Comparison of ENCODE assay signal across 8 mouse cellular contexts in genomic region chr16:18617370-18618065, GRCm38 (mm10). TPM values are rescaled to one million over a fixed set of nuclear protein-coding genes. Genes with fewer than 3 reads are reported as not detected.
DNase-seq lines count a peak whose midpoint lies in the region; ATAC-seq and TF ChIP-seq lines count a peak whose summit lies in the region.

No protein-coding gene starts in this region.

- no peaks in the 10 kb centered on the region for H3K9me3 ChIP-seq in heart, embryonic 12.5 days (replicated peaks)
- H3K9me3 ChIP-seq in kidney, embryonic 16.5 days (ENCODE audit: low read length): no peaks in the 10 kb centered on the region
- H3K9me3 ChIP-seq in liver, embryonic 11.5 days (ENCODE audit: control insufficient read depth, low read length): no peaks in the 10 kb centered on the region

- WGBS in heart, embryonic 12.5 days: 1% methylated on average over 27 of the region's 27 CpGs
- WGBS in kidney, embryonic 16.5 days: under 1% methylated on average over 27 of the region's 27 CpGs
- WGBS in liver, embryonic 11.5 days: 1% methylated on average over 27 of the region's 27 CpGs

- no peak overlapping the region for H3K4me3 ChIP-seq in C2C12 (ENCODE audit: insufficient read depth, poor library complexity, severe bottlenecking)
- H3K4me3 ChIP-seq in heart, embryonic 12.5 days: peak overlapping the region; percentile 23; the same call in 1 of the 2 replicates
- H3K4me3 ChIP-seq in kidney, embryonic 16.5 days (ENCODE audit: low read length): peak overlapping the region; percentile 16
- peak overlapping the region; percentile 32 for H3K4me3 ChIP-seq in liver, embryonic 11.5 days (ENCODE audit: low read depth, low read length)

- no peak overlapping the region for H3K9ac ChIP-seq in heart, embryonic 12.5 days
- no peak overlapping the region for H3K9ac ChIP-seq in kidney, embryonic 16.5 days (replicated peaks; ENCODE audit: low read length)
- no peak overlapping the region for H3K9ac ChIP-seq in liver, embryonic 11.5 days (ENCODE audit: low read depth, low read length)

- H3K79me3 ChIP-seq in C2C12 (ENCODE audit: low read depth): no peaks in the 10 kb centered on the region

- ATAC-seq in erythroblast, adult 5-6 weeks (replicated peaks; ENCODE audit: low FRiP score, poor library complexity, severe bottlenecking): peak; percentile 72
- ATAC-seq in heart, embryonic 12.5 days (ENCODE audit: insufficient number of reproducible peaks, low FRiP score): no peak
- ATAC-seq in kidney, embryonic 16.5 days (ENCODE audit: low FRiP score, low TSS enrichment): peak; percentile 61
- peak; percentile 59 for ATAC-seq in liver, embryonic 11.5 days (replicated peaks; ENCODE audit: low FRiP score)

- H3ac ChIP-seq in C2C12 (ENCODE audit: control insufficient read depth, insufficient read length, low read depth): no peak overlapping the region

- H3K4me1 ChIP-seq in heart, embryonic 12.5 days (replicated peaks): peaks cover 25% of the 10 kb centered on the region
- peaks cover 37% of the 10 kb centered on the region for H3K4me1 ChIP-seq in kidney, embryonic 16.5 days (ENCODE audit: insufficient read depth, low read length)
- H3K4me1 ChIP-seq in liver, embryonic 11.5 days (replicated peaks; ENCODE audit: control insufficient read depth, insufficient read depth, low read length): peaks cover 15% of the 10 kb centered on the region

- peaks cover 6% of the 10 kb centered on the region for H3K36me3 ChIP-seq in C2C12 (ENCODE audit: control insufficient read depth, insufficient read depth)
- no peaks in the 10 kb centered on the region for H3K36me3 ChIP-seq in heart, embryonic 12.5 days
- H3K36me3 ChIP-seq in kidney, embryonic 16.5 days (ENCODE audit: insufficient read depth, low read length): no peaks in the 10 kb centered on the region
- H3K36me3 ChIP-seq in liver, embryonic 11.5 days (ENCODE audit: control insufficient read depth, insufficient read depth, low read length): no peaks in the 10 kb centered on the region
- H3K36me3 ChIP-seq in splenic B cell, adult 2 months (ENCODE audit: control insufficient read depth, insufficient read depth, low read length, poor library complexity, severe bottlenecking): no peaks in the 10 kb centered on the region

- no peak overlapping the region for H3K27ac ChIP-seq in heart, embryonic 12.5 days (ENCODE audit: poor library complexity, severe bottlenecking)
- no peak overlapping the region for H3K27ac ChIP-seq in kidney, embryonic 16.5 days (ENCODE audit: low read length)
- H3K27ac ChIP-seq in liver, embryonic 11.5 days (ENCODE audit: low read depth, low read length): no peak overlapping the region

- peak; percentile 83 for TF ChIP-seq CTCF in C2C12 (IDR thresholded peaks at IDR 0.05; ENCODE audit: control insufficient read depth, insufficient read depth, insufficient read length)

- no peaks in the 10 kb centered on the region for H3K27me3 ChIP-seq in C2C12 (ENCODE audit: control insufficient read depth, insufficient read depth, insufficient read length)
- peaks cover 93% of the 10 kb centered on the region for H3K27me3 ChIP-seq in heart, embryonic 12.5 days (replicated peaks)
- H3K27me3 ChIP-seq in kidney, embryonic 16.5 days (ENCODE audit: insufficient read depth, low read length): peaks cover 77% of the 10 kb centered on the region
- H3K27me3 ChIP-seq in liver, embryonic 11.5 days (replicated peaks; ENCODE audit: control insufficient read depth, insufficient read depth, low read length): peaks cover 64% of the 10 kb centered on the region
- no peaks in the 10 kb centered on the region; the same call in 1 of the 2 replicates for H3K27me3 ChIP-seq in splenic B cell, adult 2 months (ENCODE audit: control insufficient read depth, insufficient read depth, low read length, poor library complexity, severe bottlenecking)

- DNase-seq in brain, adult 2 months (ENCODE audit: low read depth, low spot score): peak; percentile 89
- peak; percentile 83 for DNase-seq in liver, embryonic 11.5 days (ENCODE audit: low spot score)
- DNase-seq in naive thymus-derived CD4-positive, alpha-beta T cell, adult 2 months (ENCODE audit: low read depth): peak; percentile 88
- DNase-seq in splenic B cell, adult 2 months (ENCODE audit: low read depth, low spot score): peak; percentile 84

- H3K4me2 ChIP-seq in heart, embryonic 12.5 days: peak overlapping the region; percentile 58
- peak overlapping the region; percentile 41 for H3K4me2 ChIP-seq in kidney, embryonic 16.5 days (replicated peaks; ENCODE audit: low read depth, low read length)
- peak overlapping the region; percentile 72 for H3K4me2 ChIP-seq in liver, embryonic 11.5 days

- H3K79me2 ChIP-seq in C2C12 (ENCODE audit: control insufficient read depth, insufficient read depth): no peaks in the 10 kb centered on the region

TF ChIP-seq in C2C12, 6 proteins besides CTCF, POLR2A, EP300 and RAD21:
- no peak for TF ChIP-seq MAX (IDR thresholded peaks at IDR 0.05)
- TF ChIP-seq MYOD1 (IDR thresholded peaks at IDR 0.05; ENCODE audit: control insufficient read depth, insufficient read length, low read depth): no peak
- TF ChIP-seq CEBPB (IDR thresholded peaks at IDR 0.05; ENCODE audit: low read depth): no peak
- no peak for TF ChIP-seq MYOG (IDR thresholded peaks at IDR 0.05; ENCODE audit: control insufficient read depth, extremely low read depth, insufficient read length)
- no peak for TF ChIP-seq FOSL1 (IDR thresholded peaks at IDR 0.05; ENCODE audit: insufficient read depth, low read length, poor library complexity, severe bottlenecking)
- TF ChIP-seq USF1 (IDR thresholded peaks at IDR 0.05; ENCODE audit: low read depth): no peak

RNA-seq across cellular contexts. Expression of gene Gp1bb, which starts 4.7 kb away (rescaled TPM):
- 6.4 TPM for polyA plus RNA-seq in C2C12 (2012; fragmentation: generic; extraction: Trizol)
- total RNA-seq in erythroblast, adult 5-6 weeks (2015; ENCODE audit: low replicate concordance): 3.7 TPM in 1 of 2 replicates, not detected in the other
- 0.56 and 0.94 TPM in 2 replicates for total RNA-seq in erythroblast, adult 5-6 weeks (2017; ENCODE audit: low replicate concordance)
- polyA plus RNA-seq in heart, embryonic 12.5 days (2016; fragmentation: Nextera tagmentation; extraction: Ambion mirVana): 5.5 and 7.9 TPM in 2 replicates
- 0.96 and 1.3 TPM in 2 replicates for polyA plus RNA-seq in kidney, embryonic 16.5 days (2015; fragmentation: Nextera tagmentation; extraction: Ambion mirVana)
- 42.4 and 46.3 TPM in 2 replicates for polyA plus RNA-seq in liver, embryonic 11.5 days (2014; fragmentation: Nextera tagmentation; extraction: Ambion mirVana)

RNA-seq across cellular contexts. Expression of gene Gm49601, which starts 8.7 kb away (rescaled TPM):
- polyA plus RNA-seq in C2C12 (2012; fragmentation: generic; extraction: Trizol): 5.3 TPM
- not detected in 2 replicates for total RNA-seq in erythroblast, adult 5-6 weeks (2015; ENCODE audit: low replicate concordance)
- total RNA-seq in erythroblast, adult 5-6 weeks (2017; ENCODE audit: low replicate concordance): 0.85 TPM in 1 of 2 replicates, not detected in the other
- 1.2 and 1.8 TPM in 2 replicates for polyA plus RNA-seq in heart, embryonic 12.5 days (2016; fragmentation: Nextera tagmentation; extraction: Ambion mirVana)
- 2.1 and 2.6 TPM in 2 replicates for polyA plus RNA-seq in kidney, embryonic 16.5 days (2015; fragmentation: Nextera tagmentation; extraction: Ambion mirVana)
- not detected in 2 replicates for polyA plus RNA-seq in liver, embryonic 11.5 days (2014; fragmentation: Nextera tagmentation; extraction: Ambion mirVana)

RNA-seq across cellular contexts. Expression of gene Sept5, which starts 12.2 kb away (rescaled TPM):
- 74.2 TPM for polyA plus RNA-seq in C2C12 (2012; fragmentation: generic; extraction: Trizol)
- 13.4 and 19.4 TPM in 2 replicates for total RNA-seq in erythroblast, adult 5-6 weeks (2015; ENCODE audit: low replicate concordance)
- total RNA-seq in erythroblast, adult 5-6 weeks (2017; ENCODE audit: low replicate concordance): 11.7 and 15.2 TPM in 2 replicates
- 6.3 and 6.5 TPM in 2 replicates for polyA plus RNA-seq in heart, embryonic 12.5 days (2016; fragmentation: Nextera tagmentation; extraction: Ambion mirVana)
- polyA plus RNA-seq in kidney, embryonic 16.5 days (2015; fragmentation: Nextera tagmentation; extraction: Ambion mirVana): 17.9 and 21.4 TPM in 2 replicates
- polyA plus RNA-seq in liver, embryonic 11.5 days (2014; fragmentation: Nextera tagmentation; extraction: Ambion mirVana): 6.0 and 6.2 TPM in 2 replicates

RNA-seq across cellular contexts. Expression of gene Tbx1, which starts 27.0 kb away (rescaled TPM):
- polyA plus RNA-seq in C2C12 (2012; fragmentation: generic; extraction: Trizol): 12.1 TPM
- not detected in 2 replicates for total RNA-seq in erythroblast, adult 5-6 weeks (2015; ENCODE audit: low replicate concordance)
- total RNA-seq in erythroblast, adult 5-6 weeks (2017; ENCODE audit: low replicate concordance): not detected in 2 replicates
- polyA plus RNA-seq in heart, embryonic 12.5 days (2016; fragmentation: Nextera tagmentation; extraction: Ambion mirVana): 0.13 and 0.67 TPM in 2 replicates
- 0.26 and 0.32 TPM in 2 replicates for polyA plus RNA-seq in kidney, embryonic 16.5 days (2015; fragmentation: Nextera tagmentation; extraction: Ambion mirVana)
- 0.17 and 0.43 TPM in 2 replicates for polyA plus RNA-seq in liver, embryonic 11.5 days (2014; fragmentation: Nextera tagmentation; extraction: Ambion mirVana)
